Mouse (Mus musculus) embryonic facial prominence, embryonic 15.5 days (tissue): ENCODE measurements around the gene Slc39a13. TPM values are rescaled to one million over a fixed set of nuclear protein-coding genes. Genes with fewer than 3 reads are reported as not detected.
A peak's percentile ranks its signal among the peaks of the same experiment; 100 is the strongest.
"Not testable (repeated sequence)": the region's sequence is repeated elsewhere in the genome, so short reads cannot be mapped to it uniquely, and the experiment has no call there.

Experiments
- ATAC-seq: fragments of 200-750 bp; cut with Nextera tagmentation; 2 replicates; pipeline ENCODE4 v1.8.0; 2017; ENCODE audit warnings: low read depth, moderate TSS enrichment; ENCODE audit not compliant: insufficient number of reproducible peaks, low FRiP score, low TSS enrichment
- H3K27ac ChIP-seq: fragments of 300-500 bp; sonication (generic); replicated peaks from 2 replicates; pipeline ENCODE4 v1.5.1; 2015; ENCODE audit warnings: mild to moderate bottlenecking, inconsistent platforms
- H3K27me3 ChIP-seq: fragments of 300-500 bp; sonication (generic); 2 replicates; pipeline ENCODE4 v1.6.1; 2015; ENCODE audit warnings: inconsistent platforms
- H3K36me3 ChIP-seq: fragments of 300-500 bp; sonication (generic); 2 replicates; pipeline ENCODE4 v1.6.1; 2015; ENCODE audit warnings: mild to moderate bottlenecking, inconsistent platforms
- H3K4me1 ChIP-seq: fragments of 300-500 bp; sonication (generic); 2 replicates; pipeline ENCODE4 v1.6.1; 2015; ENCODE audit warnings: inconsistent platforms
- H3K4me2 ChIP-seq: fragments of 300-500 bp; sonication (generic); replicated peaks from 2 replicates; pipeline ENCODE4 v1.6.1; 2015; ENCODE audit warnings: mild to moderate bottlenecking, inconsistent platforms
- H3K4me3 ChIP-seq: fragments of 300-500 bp; sonication (generic); replicated peaks from 2 replicates; pipeline ENCODE4 v1.5.1; 2015; ENCODE audit warnings: mild to moderate bottlenecking, inconsistent platforms
- H3K9ac ChIP-seq: fragments of 300-500 bp; sonication (generic); 2 replicates; pipeline ENCODE4 v1.6.1; 2015; ENCODE audit warnings: inconsistent platforms
- H3K9me3 ChIP-seq: fragments of 300-500 bp; sonication (generic); replicated peaks from 2 replicates; pipeline ENCODE4 v1.6.1; 2016; ENCODE audit warnings: inconsistent platforms
- WGBS: fragments of 180-500 bp; shearing (Covaris S2); methylation state at CpG from one replicate; pipeline ENCODE4 v1.1.7; 2015; 5-methylcytosine and 5-hydroxymethylcytosine counted together
- polyA plus RNA-seq: library from polyadenylated mRNA; unstranded; fragments of >200 nt; fragmentation: Nextera tagmentation; extraction: Ambion mirVana; gene quantifications from 2 replicates; pipeline ENCODE4 v1.2.1, GENCODE M21; 2015

Gene Slc39a13
- polyA plus RNA-seq, 1 experiment from 2014 or later = 80.0 TPM

- not testable (repeated sequence) for H3K27ac ChIP-seq, H3K9ac ChIP-seq, H3K27me3 ChIP-seq, H3K4me2 ChIP-seq, H3K36me3 ChIP-seq, H3K4me3 ChIP-seq, ATAC-seq, H3K9me3 ChIP-seq
- 74% methylated on average over 3 of the region's 3 CpGs for WGBS
- H3K4me1 ChIP-seq = peaks cover 15% of the 10 kb centered on the region
Observed at GRCm38 (mm10) chr2:91111832-91112231, 41.6 kb upstream of the Slc39a13 start.

- 73% methylated on average over 6 of the region's 6 CpGs for WGBS
- Histone ChIP-seq H3K9me3 (no peaks in the 10 kb centered on the region), H3K4me2 (no peak overlapping the region), H3K4me1 (peaks cover 9% of the 10 kb centered on the region), H3K9ac (no peak overlapping the region), H3K4me3 (no peak overlapping the region), H3K36me3 (no peaks in the 10 kb centered on the region), H3K27me3 (no peaks in the 10 kb centered on the region), H3K27ac (no peak overlapping the region)
- no peak for ATAC-seq
Observed at GRCm38 (mm10) chr2:91110429-91110828, 40.2 kb upstream of the Slc39a13 start.

DNA sequence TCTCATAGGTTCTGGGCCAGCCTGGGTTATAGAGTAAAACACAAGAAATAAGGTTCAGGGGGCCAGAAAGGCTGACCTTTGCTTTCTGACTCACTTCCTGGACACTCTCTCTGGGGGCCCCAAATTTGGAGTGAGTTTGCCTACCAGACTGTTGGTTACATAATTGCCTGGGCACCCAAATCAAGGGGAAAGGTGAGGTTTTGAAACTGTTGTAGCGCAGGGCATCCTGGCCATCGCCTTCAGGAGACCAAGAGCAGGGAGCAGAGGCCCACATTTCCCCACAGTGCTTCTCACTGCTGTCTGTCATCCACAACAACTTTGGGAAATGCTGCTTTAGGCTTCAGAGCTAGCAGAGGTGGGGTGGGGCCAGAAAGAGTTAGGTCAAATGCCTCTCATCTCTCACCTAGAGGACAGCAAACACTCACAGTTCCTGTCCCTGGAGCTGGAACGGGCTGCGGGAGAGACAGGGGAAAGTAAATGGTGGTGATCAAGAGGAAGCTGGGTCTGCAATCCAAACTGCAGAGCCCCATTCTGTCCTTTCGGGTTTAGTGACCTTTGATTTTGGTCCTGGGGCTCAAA is 39.7 kb upstream of the Slc39a13 start:
- Histone ChIP-seq H3K27me3 (no peaks in the 10 kb centered on the region), H3K27ac (no peak overlapping the region), H3K36me3 (no peaks in the 10 kb centered on the region), H3K9me3 (no peaks in the 10 kb centered on the region), H3K4me1 (peaks cover 4% of the 10 kb centered on the region; the same call in 1 of the 2 replicates), H3K4me2 (no peak overlapping the region), H3K4me3 (no peak overlapping the region), H3K9ac (no peak overlapping the region)
- 84% methylated on average over 5 of the region's 5 CpGs for WGBS
- ATAC-seq = no peak

DNA sequence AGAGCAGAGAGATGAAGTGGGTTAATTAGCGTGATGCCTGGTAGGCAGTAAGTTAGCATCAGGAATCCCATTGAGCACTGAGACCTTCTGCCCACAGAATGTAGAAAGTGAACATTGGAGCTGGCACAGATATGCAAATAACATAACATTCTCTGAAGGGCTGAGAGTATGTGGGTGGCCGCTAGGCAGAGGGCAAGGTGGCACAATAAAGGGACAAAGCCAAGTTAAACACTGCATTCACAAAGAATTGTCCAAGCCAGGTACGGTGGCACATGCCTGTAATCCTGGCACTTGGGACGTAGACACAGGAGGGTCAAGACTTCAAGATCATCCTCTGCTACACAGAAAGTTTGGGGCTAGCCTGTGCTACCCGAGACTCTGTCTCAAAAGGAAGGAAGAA is 39.0 kb upstream of the Slc39a13 start:
- Histone ChIP-seq H3K4me1 (0 out of 2 replicates have a peak, but pooled peaks cover 3% of the 10 kb centered on the region), H3K27me3 (no peaks in the 10 kb centered on the region), H3K9ac (no peak overlapping the region), H3K36me3 (no peaks in the 10 kb centered on the region), H3K9me3 (no peaks in the 10 kb centered on the region), H3K4me3 (no peak overlapping the region), H3K27ac (no peak overlapping the region), H3K4me2 (no peak overlapping the region)
- WGBS = 79% methylated on average over 5 of the region's 5 CpGs
- no peak for ATAC-seq

DNA sequence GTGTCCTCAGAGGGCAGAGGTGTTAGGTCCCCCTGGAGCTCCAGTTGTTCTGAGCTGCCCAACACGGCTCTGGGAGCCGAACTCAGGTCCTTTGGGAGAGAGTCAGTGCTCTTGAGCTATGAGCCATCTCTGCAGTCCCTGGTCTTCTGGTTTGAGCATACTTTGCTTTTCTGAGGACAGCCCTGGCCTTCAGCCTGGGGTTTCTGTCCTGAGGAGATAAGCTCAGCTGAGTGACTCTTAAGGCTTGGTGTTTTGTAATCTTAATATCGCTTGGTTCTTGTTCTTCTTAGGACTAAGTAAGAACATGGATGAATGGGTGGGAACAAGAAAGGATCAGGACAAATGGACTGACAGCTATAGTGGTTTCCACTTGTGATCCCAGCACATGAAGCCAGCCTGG is 37.9 kb upstream of the Slc39a13 start:
- WGBS = 84% methylated on average over 3 of the region's 3 CpGs
- Histone ChIP-seq H3K36me3 (no peaks in the 10 kb centered on the region), H3K4me3 (no peak overlapping the region), H3K27ac (no peak overlapping the region), H3K9me3 (no peaks in the 10 kb centered on the region), H3K9ac (no peak overlapping the region), H3K27me3 (no peaks in the 10 kb centered on the region), H3K4me1 (0 out of 2 replicates have a peak, but pooled peaks cover 3% of the 10 kb centered on the region), H3K4me2 (no peak overlapping the region)
- ATAC-seq = no peak

- Histone ChIP-seq H3K27me3 (no peaks in the 10 kb centered on the region), H3K4me1 (no peaks in the 10 kb centered on the region), H3K4me3 (no peak overlapping the region), H3K36me3 (no peaks in the 10 kb centered on the region), H3K4me2 (no peak overlapping the region), H3K27ac (no peak overlapping the region), H3K9ac (no peak overlapping the region), H3K9me3 (no peaks in the 10 kb centered on the region)
- WGBS = 10% methylated on average over 7 of the region's 7 CpGs
- peak; percentile 81; the same call in 1 of the 2 replicates for ATAC-seq
Observed at GRCm38 (mm10) chr2:91101124-91101740, 31.0 kb upstream of the Slc39a13 start.

GRCm38 (mm10) chr2:91098156-91098555 is 27.9 kb upstream of the Slc39a13 start:
- 83% methylated on average over 2 of the region's 2 CpGs for WGBS
- ATAC-seq = no peak
- Histone ChIP-seq H3K27ac (no peak overlapping the region), H3K9me3 (no peaks in the 10 kb centered on the region), H3K36me3 (no peaks in the 10 kb centered on the region), H3K4me3 (no peak overlapping the region), H3K9ac (no peak overlapping the region), H3K4me1 (no peaks in the 10 kb centered on the region), H3K27me3 (no peaks in the 10 kb centered on the region), H3K4me2 (no peak overlapping the region)

GRCm38 (mm10) chr2:91097015-91097414 is 26.8 kb upstream of the Slc39a13 start:
- no peak overlapping the region; the same call in 1 of the 2 replicates for H3K4me3 ChIP-seq
- no peaks in the 10 kb centered on the region for H3K36me3 ChIP-seq
- H3K9ac ChIP-seq = no peak overlapping the region
- H3K4me1 ChIP-seq = no peaks in the 10 kb centered on the region
- no peak for ATAC-seq
- WGBS = 86% methylated on average over 10 of the region's 10 CpGs
- H3K9me3 ChIP-seq = no peaks in the 10 kb centered on the region
- H3K27me3 ChIP-seq = no peaks in the 10 kb centered on the region
- no peak overlapping the region for H3K4me2 ChIP-seq
- H3K27ac ChIP-seq = no peak overlapping the region

DNA sequence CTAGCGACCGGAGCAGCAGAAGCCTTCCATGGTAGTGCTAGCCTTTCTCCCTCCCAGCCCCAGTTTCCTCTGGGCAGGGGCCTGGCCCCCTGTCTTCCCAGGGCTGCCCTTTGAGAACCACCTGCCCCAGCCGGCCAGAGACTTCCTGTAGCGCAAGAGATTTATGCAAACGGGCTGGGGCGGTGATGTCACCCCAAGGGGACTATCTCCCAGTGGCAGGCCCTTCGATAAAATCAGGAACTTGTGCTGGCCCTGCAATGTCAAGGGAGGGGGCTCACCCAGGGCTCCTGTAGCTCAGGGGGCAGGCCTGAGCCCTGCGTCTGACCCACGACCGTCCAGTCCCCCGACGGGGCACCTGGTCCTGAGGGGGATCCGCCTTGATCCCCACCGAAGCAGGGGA is 26.3 kb upstream of the Slc39a13 start:
- H3K36me3 ChIP-seq = no peaks in the 10 kb centered on the region
- 64% methylated on average over 14 of the region's 14 CpGs for WGBS
- H3K9ac ChIP-seq = no peak overlapping the region
- no peaks in the 10 kb centered on the region for H3K4me1 ChIP-seq
- H3K9me3 ChIP-seq = no peaks in the 10 kb centered on the region
- H3K4me2 ChIP-seq = no peak overlapping the region
- H3K4me3 ChIP-seq = no peak overlapping the region; the same call in 1 of the 2 replicates
- no peak for ATAC-seq
- H3K27me3 ChIP-seq = no peaks in the 10 kb centered on the region
- no peak overlapping the region for H3K27ac ChIP-seq

DNA sequence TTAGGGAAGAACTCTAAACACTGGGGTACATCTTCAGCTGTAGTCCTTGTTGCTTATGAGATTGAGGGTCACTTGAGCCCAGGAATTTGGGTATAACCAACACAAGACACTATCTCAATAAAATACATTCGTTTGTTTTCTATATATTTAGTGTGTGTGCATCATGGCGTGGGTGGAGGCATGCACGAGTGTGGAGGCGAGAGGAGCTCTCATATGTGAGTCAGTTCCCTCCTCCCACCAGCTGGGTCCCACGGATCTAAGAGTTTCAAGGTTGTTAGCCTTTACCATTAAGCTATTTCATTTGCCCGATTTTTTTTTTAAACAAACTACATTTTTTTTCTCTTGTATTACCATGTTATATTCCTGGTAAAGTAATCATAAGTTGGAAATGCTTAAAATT is 20.6 kb upstream of the Slc39a13 start:
- no peak overlapping the region for H3K9ac ChIP-seq
- WGBS = 74% methylated on average over 6 of the region's 6 CpGs

GRCm38 (mm10) chr2:91090208-91090607 is 20.0 kb upstream of the Slc39a13 start:
- no peak overlapping the region for H3K4me3 ChIP-seq
- no peaks in the 10 kb centered on the region for H3K4me1 ChIP-seq
- WGBS = 61% methylated on average over 6 of the region's 6 CpGs
- H3K4me2 ChIP-seq = no peak overlapping the region
- H3K9ac ChIP-seq = no peak overlapping the region
- no peak overlapping the region for H3K27ac ChIP-seq
- H3K36me3 ChIP-seq = no peaks in the 10 kb centered on the region
- ATAC-seq = no peak
- no peaks in the 10 kb centered on the region for H3K9me3 ChIP-seq
- no peaks in the 10 kb centered on the region for H3K27me3 ChIP-seq

More for the DNA sequence above, 20.6 kb upstream of the Slc39a13 start:
- H3K9me3 ChIP-seq = no peaks in the 10 kb centered on the region
- H3K27me3 ChIP-seq = no peaks in the 10 kb centered on the region
- no peak overlapping the region for H3K4me2 ChIP-seq
- H3K27ac ChIP-seq = no peak overlapping the region
- no peak for ATAC-seq
- no peaks in the 10 kb centered on the region for H3K4me1 ChIP-seq
- no peak overlapping the region for H3K4me3 ChIP-seq
- no peaks in the 10 kb centered on the region for H3K36me3 ChIP-seq

- no peak overlapping the region for H3K27ac ChIP-seq
- WGBS = 81% methylated on average over 9 of the region's 9 CpGs
- no peak overlapping the region for H3K4me2 ChIP-seq
- no peaks in the 10 kb centered on the region for H3K36me3 ChIP-seq
- no peak overlapping the region for H3K4me3 ChIP-seq
- ATAC-seq = no peak
- H3K9ac ChIP-seq = no peak overlapping the region
- H3K4me1 ChIP-seq = no peaks in the 10 kb centered on the region
- no peaks in the 10 kb centered on the region for H3K9me3 ChIP-seq
- no peaks in the 10 kb centered on the region for H3K27me3 ChIP-seq
Observed at GRCm38 (mm10) chr2:91088987-91089386, 18.8 kb upstream of the Slc39a13 start.
